Mouse (Mus musculus): ENCODE measurements around the gene Gm12216.
"Not testable (repeated sequence)": the region's sequence is repeated elsewhere in the genome, so short reads cannot be mapped to it uniquely, and the experiment has no call there.

Gm12216 gene

DNA sequence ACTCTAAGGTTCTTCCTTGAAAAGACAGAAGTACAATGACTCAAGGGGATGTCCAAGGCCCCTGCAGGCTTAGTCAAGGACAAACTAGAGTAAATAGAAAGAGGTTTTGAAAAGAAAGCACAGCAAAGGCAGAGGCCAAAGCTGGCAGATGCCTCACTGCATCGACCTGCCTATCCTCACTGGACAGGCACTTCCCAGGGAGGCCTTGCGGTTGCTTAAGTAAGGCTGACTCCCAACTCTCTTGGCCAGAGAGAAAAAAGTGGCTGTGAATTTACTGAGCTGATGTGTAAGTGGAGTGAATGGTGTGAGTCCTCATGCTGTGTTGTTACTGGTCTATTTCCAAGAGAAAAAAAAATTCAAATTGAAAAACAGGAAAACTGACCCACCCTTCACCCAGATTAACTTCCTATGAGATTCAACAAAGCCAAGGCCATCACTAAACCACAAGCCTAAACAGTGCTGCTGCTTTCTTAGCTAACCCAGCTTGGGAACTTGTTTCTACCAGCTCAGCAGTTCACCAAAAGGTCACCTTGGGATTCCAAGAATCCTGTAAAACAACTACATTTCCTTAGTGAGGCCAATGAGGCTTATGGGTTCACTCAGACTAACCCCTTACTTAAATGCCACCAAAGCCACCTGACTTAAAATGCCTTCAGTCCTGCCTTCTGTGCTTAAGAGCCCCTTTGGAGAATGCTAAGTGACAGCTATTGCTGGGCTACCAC, 12.9 kb upstream of the Gm12216 start:
- no peak for DNase-seq

DNA sequence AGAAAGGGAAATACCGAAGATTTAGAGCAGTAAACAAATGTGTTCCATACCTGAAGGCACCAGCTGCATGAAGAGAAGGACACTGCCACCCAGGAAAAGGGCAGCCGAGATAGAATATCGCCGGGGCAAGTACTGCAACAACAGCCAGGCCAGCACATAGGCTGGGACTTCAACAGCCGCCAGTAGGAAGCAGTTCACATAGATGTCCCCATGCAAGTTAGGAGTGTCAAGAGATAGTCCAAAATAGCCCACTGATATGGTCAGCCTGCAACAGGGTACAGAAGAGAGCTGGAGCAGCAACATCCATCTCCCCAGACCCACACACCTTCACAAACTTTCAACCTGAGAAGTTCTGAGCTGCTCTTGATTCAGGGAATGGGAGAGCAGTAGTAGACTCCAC, 10.1 kb upstream of the Gm12216 start:
- DNase-seq = no peak

DNA sequence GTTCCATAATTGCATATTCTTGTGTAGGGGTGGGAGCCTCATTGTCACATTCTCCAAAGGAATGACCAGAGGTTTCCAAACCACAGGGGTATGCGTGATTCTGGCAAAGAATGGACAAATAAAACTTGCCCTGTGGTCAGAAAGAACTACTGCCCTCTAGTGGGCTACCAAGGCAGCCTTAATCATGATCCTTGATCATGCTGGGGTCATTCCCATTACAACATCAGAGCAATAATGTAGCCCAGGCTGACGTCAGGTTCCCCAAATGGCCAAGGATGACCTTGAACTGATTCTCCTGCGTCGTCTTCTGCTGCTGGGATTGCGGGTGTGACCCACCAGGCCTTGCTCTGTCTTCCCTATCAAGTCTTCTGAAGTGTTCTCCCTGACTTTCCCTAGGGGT, 9.3 kb upstream of the Gm12216 start:
- DNase-seq = not testable (repeated sequence)

DNA sequence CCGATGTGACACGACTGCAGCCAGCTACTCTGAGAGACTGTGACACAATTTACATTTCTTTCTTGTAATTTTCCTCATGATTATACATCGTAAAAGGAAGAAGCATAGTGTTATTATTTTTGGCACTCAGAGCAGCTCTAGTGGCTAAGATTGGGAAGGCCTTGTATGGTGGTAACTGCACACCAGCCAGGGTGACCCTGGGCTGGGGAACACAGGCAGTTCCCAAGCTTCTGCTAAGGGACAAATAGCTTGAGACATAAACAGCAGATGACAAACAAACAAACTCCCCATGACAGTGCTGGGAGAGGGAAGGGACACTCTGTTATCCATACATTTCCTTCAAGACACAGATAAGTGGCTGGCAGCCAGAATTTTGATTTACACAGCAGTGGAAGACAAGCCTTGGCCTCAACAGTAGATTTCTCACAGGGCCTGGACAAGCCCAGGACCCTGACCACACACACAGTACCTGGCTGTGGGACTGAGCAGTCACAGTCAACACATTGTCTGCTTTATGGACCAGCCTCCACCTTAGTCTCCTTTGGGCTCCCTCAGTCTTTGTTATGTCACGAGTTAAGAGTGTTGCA, 5.8 kb upstream of the Gm12216 start:
- DNase-seq = not testable (repeated sequence)

DNA sequence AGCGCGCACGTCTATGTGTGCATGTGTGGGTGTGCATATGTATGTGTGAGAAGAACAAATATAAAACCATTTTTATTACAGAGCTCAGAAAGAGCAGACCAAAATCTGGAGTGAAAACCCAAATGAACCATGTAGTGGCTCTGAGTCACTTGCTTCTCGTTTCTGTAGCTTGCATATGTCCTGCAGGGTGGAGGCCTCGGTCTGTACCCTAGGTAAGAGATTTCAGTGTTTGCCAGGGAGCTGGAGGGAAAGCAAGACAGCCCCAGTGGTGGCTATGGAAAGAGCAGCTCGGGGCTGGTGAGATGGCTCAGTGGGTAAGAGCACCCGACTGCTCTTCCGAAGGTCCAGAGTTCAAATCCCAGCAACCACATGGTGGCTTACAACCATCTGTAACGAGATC, 1.9 kb upstream of the Gm12216 start:
- not testable (repeated sequence) for DNase-seq

DNA sequence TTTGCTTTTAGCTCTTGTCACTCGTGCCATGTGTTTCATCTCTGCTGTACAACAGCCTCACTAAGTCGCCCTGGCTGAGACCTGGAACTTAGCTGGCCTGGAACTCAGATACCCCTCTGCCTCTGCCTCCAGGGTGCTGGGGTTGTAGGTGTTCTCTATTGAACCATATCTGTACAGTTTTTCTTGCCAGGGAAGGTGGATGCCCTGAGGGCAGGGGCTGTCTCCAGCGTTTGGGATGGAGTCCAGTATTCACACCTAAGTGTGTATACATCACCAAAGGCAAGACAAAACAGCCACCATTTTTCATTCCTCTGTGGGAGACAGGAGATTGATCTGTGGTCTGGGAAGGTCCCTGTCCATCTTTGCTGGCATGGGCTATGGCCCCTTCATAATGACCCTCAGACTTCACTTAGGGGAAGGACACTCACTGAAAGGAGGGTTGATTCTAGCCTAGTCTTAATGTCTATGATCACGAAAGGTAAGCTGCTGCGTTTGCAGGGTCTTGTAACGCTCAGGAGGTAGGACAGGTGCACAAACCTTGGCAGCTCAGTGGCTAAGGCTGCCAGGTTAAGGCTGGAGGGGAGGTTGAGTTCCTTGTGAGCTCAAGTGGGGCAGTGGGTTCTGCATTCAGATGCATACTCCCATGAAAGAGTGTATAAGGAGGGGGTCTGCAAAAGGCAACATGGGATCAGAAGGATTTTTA, 847 bp downstream of the Gm12216 start:
- no peak for DNase-seq

DNA sequence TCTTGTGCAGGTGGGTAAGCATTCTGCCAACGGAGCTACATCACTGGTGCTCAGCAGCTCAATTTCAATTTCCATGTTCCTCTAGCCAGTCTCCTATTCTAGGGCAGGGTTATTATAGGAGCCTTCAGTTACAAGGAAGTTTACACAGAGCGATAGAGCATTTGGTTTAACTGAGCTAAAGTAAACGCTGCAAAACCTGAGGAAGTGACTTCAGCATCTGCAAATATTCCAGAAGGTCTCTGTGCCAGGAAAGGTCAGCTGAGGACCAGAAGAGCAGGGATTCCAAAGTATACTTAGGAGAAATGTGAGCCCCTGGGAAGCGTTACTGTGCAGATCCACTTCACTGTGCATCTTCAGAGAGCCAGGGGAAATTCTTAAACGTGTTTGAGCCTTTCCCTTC, 5.4 kb downstream of the Gm12216 start:
- no peak for DNase-seq

DNA sequence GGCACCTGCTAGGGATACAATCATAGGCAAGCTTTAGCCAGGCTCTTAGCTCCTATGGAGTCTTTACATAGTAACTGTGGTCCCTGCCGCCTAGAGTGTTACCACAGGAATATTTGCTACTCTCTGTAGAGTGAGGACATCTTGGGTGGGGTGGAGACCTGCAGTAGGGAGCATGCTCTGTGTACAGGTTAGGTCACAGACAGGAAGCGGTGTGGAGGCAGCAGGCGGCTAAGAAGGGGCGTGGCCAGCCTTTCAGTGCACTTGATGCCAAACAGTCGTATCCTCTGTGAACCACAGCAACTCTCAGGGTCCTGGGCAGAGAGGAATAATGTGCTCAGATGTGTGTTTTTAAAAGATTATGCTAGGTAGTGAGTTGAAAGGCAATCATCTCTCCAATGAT, 7.3 kb downstream of the Gm12216 start:
- peak; percentile 46 to 51 for DNase-seq

DNA sequence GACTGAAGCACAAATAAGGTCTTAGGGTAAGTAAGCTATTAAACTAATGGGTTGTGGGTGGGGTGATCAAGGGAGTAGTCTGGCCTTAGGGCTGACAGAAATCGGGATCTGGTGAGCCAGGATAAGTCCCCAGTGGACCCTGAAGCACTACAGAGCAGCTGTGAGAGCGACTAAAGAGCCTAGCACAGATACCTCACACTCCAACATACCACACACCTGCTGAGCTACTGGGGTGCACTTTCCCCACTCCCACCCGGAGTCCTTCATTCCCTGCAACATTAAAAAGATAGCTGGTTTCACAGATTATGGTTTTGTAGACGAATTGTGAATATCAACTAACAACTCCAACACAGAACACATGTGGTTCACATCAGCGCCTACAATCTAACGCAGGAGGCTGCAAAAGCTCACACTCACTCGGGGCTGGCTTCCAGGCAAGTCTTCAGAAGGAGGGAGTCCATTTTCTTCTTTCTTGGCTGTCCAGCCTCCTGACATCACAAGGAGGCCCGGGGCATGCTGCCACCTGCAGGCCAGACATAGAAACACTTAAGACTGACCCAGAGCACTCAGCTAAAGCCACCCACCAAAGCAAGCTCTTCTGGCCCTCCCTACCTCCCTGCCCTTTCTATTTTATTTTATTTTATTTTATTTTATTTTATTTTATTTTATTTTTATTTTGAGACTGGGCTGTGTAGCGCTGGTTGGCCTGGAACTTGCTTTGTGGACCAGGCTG, 9.3 kb downstream of the Gm12216 start:
- peak; percentile 63 to 73 for DNase-seq

DNA sequence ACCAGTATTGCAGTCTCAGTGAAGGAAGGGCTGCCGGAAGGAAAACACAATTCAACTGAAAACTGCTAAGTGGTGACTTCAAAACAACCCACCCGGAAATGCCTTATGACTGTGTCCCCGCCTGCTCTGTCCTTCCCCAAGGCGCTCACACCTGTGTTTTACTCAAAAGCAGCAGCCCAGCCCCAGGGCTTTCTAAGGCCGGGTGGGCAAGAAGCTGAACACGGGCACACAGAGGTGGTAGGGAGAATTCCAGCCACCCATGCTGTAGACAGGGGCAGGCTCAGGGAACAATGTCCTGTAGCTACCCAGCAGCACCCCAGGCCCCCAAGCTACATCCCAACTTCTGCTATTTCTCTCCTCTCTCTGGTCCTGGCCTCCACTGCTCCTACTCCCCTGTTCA, 13.4 kb downstream of the Gm12216 start:
- DNase-seq = peak; percentile 24 to 39

DNA sequence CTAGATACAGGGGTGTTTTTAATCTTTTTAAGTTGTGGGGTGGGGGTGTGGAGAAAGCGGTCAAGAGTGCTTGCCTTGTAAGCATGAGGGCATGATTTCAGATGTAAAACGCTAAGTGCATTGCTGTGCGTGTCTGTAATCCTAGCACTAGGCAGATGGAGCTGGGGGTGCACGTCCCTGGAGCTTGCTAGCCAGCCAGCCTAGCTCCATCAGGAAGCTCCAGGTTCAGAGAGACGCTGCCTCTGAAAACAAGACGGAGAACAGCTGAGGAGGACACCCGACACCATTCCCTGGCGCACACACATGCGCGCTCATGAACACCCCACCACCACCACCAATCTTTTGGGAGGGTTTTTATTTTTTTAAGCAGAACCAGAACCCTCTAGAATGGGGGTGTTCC, 15.9 kb downstream of the Gm12216 start:
- no peak for DNase-seq

DNA sequence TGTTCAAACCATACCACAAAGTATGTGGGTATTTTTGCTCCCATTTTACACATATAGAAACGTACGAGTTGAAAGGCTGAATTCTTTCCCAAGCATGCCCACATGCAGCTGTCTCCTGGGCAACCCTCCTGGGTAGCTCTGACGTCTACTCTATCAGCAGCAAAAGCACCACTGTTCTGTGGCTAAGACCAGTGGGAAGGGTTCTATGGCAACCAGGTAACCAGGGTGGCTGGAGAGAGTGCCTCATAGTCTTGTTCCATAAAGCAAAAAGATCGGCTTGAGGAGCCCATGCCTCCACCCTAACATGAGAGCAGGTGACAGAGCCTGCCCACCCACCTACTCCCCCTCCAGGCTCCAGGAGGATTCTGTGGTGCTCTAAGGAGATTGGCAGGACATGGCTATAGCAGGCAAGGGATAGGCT, 16.9 kb downstream of the Gm12216 start:
- no peak for DNase-seq

DNA sequence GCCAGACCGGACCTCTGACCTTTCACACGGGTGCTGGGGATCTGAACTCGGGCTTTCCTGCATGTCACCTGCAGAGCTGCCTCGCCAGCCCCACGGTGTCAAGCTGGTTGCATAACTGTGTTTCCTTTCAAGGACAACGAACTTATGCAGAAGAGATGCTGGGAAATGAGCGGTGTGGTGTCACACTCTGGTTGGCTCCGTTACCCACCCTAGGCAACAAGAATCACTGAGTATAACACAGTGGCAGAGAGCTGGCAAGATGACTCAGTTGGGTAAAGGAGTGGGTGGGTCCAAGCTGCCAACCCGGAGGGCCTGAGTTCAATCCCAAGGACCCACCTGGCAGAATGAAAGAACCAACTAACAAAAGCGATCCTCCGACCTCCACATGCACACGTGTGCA, 17.5 kb downstream of the Gm12216 start:
- DNase-seq = no peak

DNA sequence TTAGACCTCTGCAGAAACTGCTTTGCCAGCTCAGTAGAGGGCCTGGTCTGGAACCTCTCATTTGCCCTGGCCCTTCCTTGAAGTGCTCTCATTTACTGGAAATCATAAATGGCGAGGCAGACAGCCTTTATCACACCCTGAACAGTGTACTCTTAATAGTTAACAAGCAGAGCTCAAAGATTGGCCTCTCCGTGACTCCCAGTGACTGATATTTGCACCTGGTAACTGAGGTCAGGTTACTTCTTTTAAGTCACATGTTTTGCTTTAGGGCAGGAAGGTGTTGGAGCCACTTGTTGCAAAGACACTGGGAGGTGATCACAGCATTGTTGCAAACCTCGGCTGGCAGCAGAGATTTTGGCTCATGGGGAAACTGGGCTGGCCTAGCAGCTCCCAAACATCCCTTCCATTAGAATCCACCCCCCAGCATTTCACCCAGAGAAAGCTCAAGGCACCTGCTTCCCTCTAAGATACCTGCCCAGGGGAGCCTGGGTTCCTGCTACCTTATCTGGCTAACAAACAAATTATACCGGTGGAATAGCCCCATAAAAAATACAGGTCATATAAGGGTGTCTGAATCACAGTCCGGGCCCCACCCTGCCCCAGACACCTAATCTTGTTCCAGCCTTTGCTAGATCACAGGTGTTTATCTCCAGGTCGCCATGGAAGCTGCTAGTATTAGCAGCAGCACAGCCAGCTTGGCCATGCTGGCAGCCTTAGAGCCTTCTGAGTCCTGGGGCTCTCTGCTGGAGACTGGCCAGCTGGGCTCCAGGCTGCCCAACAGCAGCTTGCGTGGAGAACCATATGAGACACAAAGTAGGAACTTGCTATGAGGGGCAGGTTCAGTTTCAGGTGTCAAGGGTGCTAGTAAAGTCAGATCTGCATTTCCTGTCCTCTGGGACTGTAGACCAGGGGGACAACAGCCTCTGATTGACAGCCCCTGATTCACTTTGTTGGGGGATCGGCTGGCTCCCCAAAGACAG, 19.1 kb downstream of the Gm12216 start:
- no peak for DNase-seq

DNA sequence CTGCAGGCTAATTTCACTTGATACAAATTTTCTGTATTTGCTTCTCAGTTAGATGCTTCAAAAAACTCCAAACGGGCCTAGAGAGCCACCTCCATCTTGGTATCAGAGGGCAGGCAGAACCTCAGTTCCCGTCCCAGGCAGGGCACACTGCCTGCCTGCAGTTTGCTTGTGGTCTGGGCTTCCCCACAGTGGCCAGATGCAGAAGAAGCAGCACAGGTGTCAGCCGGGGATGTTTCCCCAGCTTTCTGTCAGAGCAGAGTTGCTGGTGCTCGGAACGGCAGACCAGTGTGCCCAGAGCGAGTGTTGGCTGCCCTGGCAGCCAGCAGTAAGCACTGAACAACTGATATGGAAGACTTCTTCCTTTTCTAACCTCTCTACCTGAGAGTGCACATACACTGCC, 19.9 kb downstream of the Gm12216 start:
- DNase-seq = peak; percentile 27 to 31

DNA sequence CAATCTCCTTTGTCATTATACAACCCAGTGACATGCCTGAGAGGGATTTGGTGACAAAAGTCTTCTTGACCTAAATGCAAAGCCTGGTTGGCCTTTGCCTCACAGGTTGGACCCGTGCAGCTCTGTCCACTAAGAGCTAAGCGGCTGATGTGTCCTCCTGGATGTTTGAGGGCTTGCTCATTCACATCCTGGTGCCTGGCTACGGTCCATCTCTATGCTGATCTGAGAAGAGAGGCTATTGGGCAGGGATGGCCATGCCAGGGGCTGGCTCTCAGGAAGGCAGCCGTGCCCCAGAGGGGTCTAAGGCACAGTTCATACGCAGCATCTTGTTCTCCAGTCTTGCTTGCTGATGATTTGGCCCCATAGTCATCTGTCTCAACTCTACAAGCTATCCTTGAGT, 21.3 kb downstream of the Gm12216 start:
- DNase-seq = no peak

DNA sequence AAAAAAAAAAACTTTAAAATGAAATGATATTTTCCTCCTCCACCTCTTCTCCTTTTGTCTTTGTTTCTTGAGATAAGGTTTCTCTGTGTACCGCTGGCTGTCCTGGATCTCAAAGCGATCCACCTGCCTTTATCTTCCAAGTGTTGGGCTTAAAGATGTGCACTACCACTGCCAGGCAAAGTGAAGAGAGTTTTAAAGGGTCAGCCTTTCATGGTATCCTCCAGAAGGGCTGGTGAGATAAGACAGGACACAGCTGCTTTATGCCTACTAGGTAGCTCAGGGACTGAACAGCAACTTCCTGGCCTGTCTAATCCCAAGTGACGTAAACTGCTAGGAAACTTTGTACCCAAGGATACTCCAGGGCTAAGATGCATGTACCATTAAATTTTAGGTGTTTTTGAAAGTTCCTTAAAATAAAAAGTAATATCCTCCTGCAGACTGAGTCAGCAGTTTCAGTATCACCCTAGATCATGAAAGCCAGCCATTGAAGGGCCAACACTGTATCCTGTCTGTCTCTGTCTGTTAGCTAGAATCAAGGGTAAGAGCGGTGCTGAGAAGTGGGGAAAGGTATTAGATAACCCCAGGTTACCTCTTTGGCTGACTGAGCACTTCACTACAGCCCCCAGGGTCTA, 23.6 kb downstream of the Gm12216 start:
- DNase-seq = no peak

DNA sequence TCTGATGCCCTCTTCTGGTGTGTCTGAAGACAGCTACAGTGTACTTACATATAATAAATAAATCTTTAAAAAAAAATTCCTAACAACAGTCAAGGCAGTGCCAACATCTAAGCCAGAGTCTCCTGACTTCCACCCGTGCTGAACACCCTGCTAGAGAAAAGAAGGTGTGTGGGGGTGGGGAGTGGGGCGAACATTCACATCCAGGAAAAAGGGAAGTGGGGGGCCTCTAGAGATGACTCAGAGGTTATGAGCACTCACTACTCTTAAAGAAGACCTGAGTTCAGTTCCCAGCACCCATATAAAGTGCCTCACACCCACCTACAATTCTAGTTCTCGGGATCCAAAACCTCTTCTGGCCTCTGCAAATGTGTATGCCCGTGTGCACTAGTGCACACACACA, 33.6 kb downstream of the Gm12216 start:
- no peak for DNase-seq

DNA sequence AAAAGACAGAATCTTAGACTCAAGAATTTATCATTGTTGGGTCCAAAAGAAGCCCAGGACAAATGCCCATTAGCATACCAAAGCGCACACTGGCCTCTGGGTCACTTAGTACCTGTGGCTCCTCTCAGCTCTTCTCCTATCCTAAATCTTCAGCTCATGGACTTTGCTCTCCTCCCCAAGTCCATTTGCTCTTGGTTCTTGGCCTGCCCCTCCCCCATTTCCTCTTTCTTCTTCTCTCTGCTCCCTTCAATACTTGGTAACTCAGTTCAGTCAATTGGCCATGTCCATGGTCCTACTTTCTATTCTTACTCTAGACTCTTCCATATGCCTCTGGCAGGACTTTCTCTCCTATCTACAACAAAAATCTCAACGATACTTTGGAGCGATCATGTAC, 37.1 kb downstream of the Gm12216 start:
- DNase-seq = no peak

DNA sequence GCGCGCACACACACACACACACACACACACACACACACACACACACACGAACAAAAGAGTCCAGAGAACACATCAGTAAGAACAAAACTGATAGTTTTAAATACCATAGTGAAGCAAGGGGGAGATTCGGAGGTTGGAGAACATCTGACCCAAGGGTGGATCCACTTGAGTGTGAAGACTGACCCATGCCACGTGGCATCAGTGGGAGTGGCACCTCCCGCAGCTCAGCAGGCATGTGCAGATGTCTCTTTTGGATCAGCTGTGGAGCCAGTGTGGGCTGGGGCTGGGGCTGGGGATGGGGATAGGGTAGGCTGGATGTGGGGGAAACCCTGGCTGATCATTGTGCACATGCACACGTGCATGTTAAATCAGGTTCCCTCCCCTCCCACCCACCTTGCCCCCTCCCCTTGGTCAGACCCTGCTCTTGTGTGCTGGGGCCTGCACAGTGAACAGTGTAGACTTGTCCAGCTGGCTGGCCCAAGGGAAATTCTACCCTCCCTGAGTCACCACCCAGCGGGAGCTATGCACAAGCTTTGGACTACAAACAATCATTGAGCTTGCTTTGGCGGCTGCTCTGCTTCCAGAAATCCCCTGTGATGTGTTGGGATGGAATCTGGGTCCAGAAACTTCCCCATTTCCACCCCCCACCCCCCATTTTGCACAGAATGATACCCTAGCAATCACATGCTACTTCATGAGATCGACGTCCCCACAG, 37.7 kb downstream of the Gm12216 start:
- DNase-seq = no peak

DNA sequence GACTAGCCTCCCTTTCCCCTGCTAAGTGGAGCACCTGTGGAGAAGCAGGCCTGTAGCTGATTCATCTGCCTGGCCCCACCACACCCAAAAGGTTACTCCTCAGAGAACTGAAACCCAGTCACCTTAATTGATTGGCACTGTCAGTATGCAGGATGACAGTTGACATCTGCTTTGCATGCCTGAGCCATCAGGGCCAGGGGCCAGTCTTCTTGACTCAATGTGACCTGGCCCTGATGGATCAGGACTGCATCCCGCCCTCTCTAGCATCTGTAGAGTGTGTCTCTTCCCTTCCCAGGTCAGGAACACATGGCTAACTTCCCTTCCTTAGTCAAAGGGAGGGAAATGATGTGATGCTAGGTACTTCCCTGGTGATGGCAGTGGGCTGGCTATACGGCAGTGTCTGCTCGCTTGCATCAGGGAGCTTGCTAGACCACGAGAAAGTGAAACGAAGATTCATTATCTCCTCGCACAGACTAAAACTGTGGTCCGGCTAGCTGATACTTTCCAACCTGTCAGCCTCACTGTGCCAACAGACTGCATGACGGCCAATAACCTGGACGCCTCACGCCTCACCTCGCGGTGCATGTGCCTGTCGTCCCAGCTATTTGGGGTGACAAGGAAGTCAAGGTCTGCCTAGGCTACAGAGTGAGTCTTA, 38.4 kb downstream of the Gm12216 start:
- no peak for DNase-seq
